10 mouse cellular contexts compared by ENCODE assay signal in genomic region chr1:89859182-89859581, GRCm38 (mm10).
A peak's percentile ranks its signal among the peaks of the same experiment; 100 is the strongest.
DNase-seq lines count a peak whose midpoint lies in the region; ATAC-seq and TF ChIP-seq lines count a peak whose summit lies in the region.
"Had no signal": no experiment of that assay in that cellular context is flagged by ENCODE, and none has a peak within 500 bp of the region (broad histone marks: within the 10 kb centered on the region; RNA-seq: fewer than 3 reads in every experiment).

No protein-coding gene starts in this region.

- DNase-seq in heart, adult 2 months = peak; percentile 37 to 66
- DNase-seq in thymus, postnatal 14 days = peak; percentile 5
- no peak for DNase-seq in thymus, postnatal 10 days (ENCODE audit: low spot score in 2 of 2)
- peak; percentile 66 to 74 for DNase-seq in cerebellum, postnatal 25 days
- peak; percentile 58 for DNase-seq in kidney, adult 9 months
- DNase-seq in spleen, adult 18-20 months = no peak

- no peak for TF ChIP-seq EP300 in heart, adult 2 months (IDR thresholded peaks at IDR 0.05; ENCODE audit: insufficient read depth, low read depth, low read length)

- no peak for ATAC-seq in heart, embryonic 12.5 days (ENCODE audit: insufficient number of reproducible peaks, low FRiP score)
- ATAC-seq in megakaryocyte progenitor cell, adult 5-6 weeks (replicated peaks; ENCODE audit: poor library complexity) = peak; percentile 55; the same call in 1 of the 2 replicates

- TF ChIP-seq CTCF in heart, adult 2 months (IDR thresholded peaks at IDR 0.05) = peak; percentile 75

- intact Hi-C loops in heart, adult 2 months (cut with DNase I) = loop anchor here (1.0 to 5.0 kb wide), 3 partner anchors 68 to 217 kb away; no protein-coding TSS in a partner anchor

- H3K27ac ChIP-seq in heart, adult 2 months = no peak overlapping the region
- no peak overlapping the region for H3K27ac ChIP-seq in heart, embryonic 12.5 days (ENCODE audit: poor library complexity, severe bottlenecking)
- H3K27ac ChIP-seq: lung, embryonic 15.5 days had no signal

- peaks cover 9% of the 10 kb centered on the region for H3K4me1 ChIP-seq in heart, adult 2 months (ENCODE audit: control insufficient read depth, insufficient read depth, low read length)
- 0 out of 2 replicates have a peak, but pooled peaks cover 4% of the 10 kb centered on the region for H3K4me1 ChIP-seq in heart, embryonic 12.5 days (replicated peaks)
- H3K4me1 ChIP-seq: lung, embryonic 15.5 days had no signal

- H3K79me2 ChIP-seq in heart, adult 2 months (replicated peaks; ENCODE audit: control insufficient read depth, insufficient read depth, low read length) = no peaks in the 10 kb centered on the region

- WGBS in heart, adult 2 months = 50% methylated on average over 3 of the region's 3 CpGs
- 21% methylated on average over 3 of the region's 3 CpGs for WGBS in heart, embryonic 12.5 days

- H3K9ac ChIP-seq in heart, adult 2 months (ENCODE audit: low read depth, low read length) = no peak overlapping the region
- no peak overlapping the region for H3K9ac ChIP-seq in heart, embryonic 12.5 days
- H3K9ac ChIP-seq: lung, embryonic 15.5 days had no signal

- H3K4me3 ChIP-seq in heart, adult 2 months = no peak overlapping the region
- no peak overlapping the region for H3K4me3 ChIP-seq in heart, embryonic 12.5 days
- H3K4me3 ChIP-seq: lung, embryonic 15.5 days had no signal

- H3K4me2 ChIP-seq in heart, embryonic 12.5 days = no peak overlapping the region
- H3K4me2 ChIP-seq: lung, embryonic 15.5 days had no signal

- H3K9me3 ChIP-seq in heart, embryonic 12.5 days (replicated peaks) = no peaks in the 10 kb centered on the region
- H3K9me3 ChIP-seq: lung, embryonic 15.5 days had no signal

- TF ChIP-seq POLR2A in heart, adult 2 months (IDR thresholded peaks at IDR 0.05; ENCODE audit: insufficient read depth, low read depth, low read length) = no peak

- no peaks in the 10 kb centered on the region; the same call in 1 of the 2 replicates for H3K36me3 ChIP-seq in heart, adult 2 months (ENCODE audit: control insufficient read depth, insufficient read depth, low read length)
- H3K36me3 ChIP-seq in heart, embryonic 12.5 days = 0 out of 2 replicates have a peak, but pooled peaks cover 3% of the 10 kb centered on the region
- H3K36me3 ChIP-seq: G1E; lung, embryonic 15.5 days had no signal

- H3K27me3 ChIP-seq in heart, adult 2 months (ENCODE audit: control insufficient read depth, insufficient read depth, low read length) = no peaks in the 10 kb centered on the region
- H3K27me3 ChIP-seq in heart, embryonic 12.5 days (replicated peaks) = no peaks in the 10 kb centered on the region
- H3K27me3 ChIP-seq: lung, embryonic 15.5 days had no signal

Comparison
In these comparisons a context has a peak if more than half of its experiments do, and no peak if none do; other contexts are left out.
1. DNase-seq: peak in heart, adult 2 months (2 of 2), thymus, postnatal 14 days (single experiment), cerebellum, postnatal 25 days (2 of 2) and kidney, adult 9 months (single experiment); none in thymus, postnatal 10 days (0 of 2) and spleen, adult 18-20 months (0 of 2).